Mouse (Mus musculus): ENCODE measurements around the gene Fzd7. TPM values are rescaled to one million over a fixed set of nuclear protein-coding genes. Genes with fewer than 3 reads are reported as not detected.
A peak's percentile ranks its signal among the peaks of the same experiment; 100 is the strongest.

Fzd7 gene
- polyA plus RNA-seq, 1 experiment from 2014 or later: 3.5 TPM

DNA sequence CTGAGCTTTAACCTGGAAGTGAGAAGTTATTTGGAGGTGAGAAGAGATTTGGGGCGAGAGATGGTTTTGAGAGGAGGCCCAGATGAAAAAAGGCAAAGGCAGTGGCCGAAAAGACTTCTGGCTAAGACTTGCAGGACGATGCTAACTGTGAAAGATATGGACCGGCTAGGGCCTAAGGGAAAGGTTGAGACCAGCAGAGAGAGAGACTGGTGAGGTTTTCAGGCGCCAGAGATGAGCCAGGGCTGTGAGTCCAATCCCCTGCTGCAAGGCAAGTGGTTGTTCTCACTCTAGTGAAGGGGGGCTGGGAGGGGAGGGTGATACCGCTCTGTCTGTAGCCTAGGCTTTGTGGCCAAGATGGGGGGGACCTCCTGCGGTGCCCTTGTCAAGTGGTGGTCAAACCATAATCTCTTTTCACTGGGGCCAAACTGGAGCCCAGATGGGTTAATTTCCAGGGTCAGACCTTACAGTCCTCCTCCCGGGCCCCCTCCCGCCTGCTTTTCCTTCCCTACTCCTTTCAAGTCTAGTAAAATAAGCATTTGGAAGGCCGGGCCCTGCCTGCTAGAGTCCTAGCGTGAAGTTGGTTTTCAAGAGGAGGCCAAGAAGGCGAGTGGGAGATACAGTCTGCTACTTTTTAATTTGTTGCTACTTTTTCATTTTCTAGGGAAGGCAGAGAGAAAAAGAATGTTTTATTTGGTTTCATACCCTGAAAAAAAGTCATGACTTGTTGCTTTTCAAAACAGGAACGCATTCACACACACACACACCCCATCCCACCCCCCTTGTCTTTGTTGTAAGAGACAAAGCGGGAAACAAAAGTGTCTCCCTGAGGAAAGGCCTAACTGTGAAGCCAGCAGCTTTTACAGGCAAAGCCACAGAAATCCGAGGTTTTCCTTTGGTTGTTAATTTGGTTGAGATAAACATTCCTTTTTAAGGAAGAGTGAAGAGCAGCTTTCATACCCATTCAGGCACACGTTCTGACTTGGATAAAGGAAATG, 2.9 kb downstream of the Fzd7 start:
- H3K4me1 ChIP-seq: peaks cover 64% of the 10 kb centered on the region
- peak overlapping the region; percentile 62 for H3K9ac ChIP-seq (replicated peaks)
- H3K9me3 ChIP-seq (replicated peaks): no peaks in the 10 kb centered on the region
- peak overlapping the region; percentile 95 for H3K4me2 ChIP-seq
- no peak for ATAC-seq (ENCODE audit: low FRiP score)
- H3K27me3 ChIP-seq (replicated peaks): peaks cover 2% of the 10 kb centered on the region; the same call in 1 of the 2 replicates
- peak overlapping the region; percentile 61 for H3K4me3 ChIP-seq (replicated peaks)
- H3K36me3 ChIP-seq: no peaks in the 10 kb centered on the region
- H3K27ac ChIP-seq (replicated peaks): peak overlapping the region; percentile 60
- WGBS: 12% methylated on average over 16 of the region's 16 CpGs

DNA sequence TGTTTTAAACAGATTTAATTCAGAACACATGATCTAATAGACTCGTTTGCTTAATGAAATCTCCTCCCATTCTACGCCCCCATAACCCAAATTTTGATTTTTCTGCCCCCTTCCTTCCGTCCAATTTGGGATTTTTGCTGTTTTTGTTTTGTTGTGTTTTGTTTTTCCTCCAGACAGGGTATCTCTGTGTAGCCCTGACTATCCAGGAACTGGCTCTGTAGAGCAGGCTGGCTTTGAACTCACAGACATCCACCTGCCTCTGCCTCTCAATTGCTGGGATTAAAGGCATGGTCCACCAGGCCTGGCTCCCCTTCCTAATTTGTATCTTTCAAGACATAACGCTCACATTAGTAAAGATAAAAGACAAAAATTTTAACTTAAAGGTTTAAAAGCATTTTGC, 3.6 kb downstream of the Fzd7 start:
- Histone ChIP-seq H3K9me3 (replicated peaks) (no peaks in the 10 kb centered on the region), H3K36me3 (no peaks in the 10 kb centered on the region), H3K4me2 (peak overlapping the region; percentile 95), H3K4me3 (replicated peaks) (peak overlapping the region; percentile 61), H3K27me3 (replicated peaks) (peaks cover 2% of the 10 kb centered on the region; the same call in 1 of the 2 replicates), H3K9ac (replicated peaks) (no peak overlapping the region), H3K4me1 (peaks cover 62% of the 10 kb centered on the region), H3K27ac (replicated peaks) (0 out of 2 replicates have a peak overlapping the region, but pooled peaks have one; percentile 60)
- 40% methylated on average over 4 of the region's 4 CpGs for WGBS
- ATAC-seq (ENCODE audit: low FRiP score): no peak

DNA sequence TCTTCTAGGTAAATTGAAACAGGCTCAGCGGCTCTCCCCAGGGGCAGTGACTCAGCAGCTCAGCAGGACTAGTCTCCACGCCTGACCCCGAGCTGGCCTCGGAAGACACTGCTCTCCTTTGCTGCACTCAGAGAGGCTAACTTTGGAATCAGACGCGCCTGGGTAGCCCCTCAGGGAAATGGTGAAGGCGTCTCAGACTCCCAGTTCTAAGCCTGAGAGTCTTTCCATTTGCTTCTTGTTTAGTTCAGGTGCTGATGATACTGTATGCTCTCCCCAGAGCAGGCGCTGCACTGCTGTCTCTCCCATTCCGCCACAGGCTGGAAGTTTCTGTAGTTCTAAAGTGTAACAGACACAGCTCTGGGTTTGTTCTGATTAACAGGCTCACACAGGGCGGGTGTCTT, 5.4 kb downstream of the Fzd7 start:
- H3K27me3 ChIP-seq (replicated peaks): no peaks in the 10 kb centered on the region; the same call in 1 of the 2 replicates
- no peak overlapping the region for H3K9ac ChIP-seq (replicated peaks)
- peak overlapping the region; percentile 41; the same call in 1 of the 2 replicates for H3K27ac ChIP-seq (replicated peaks)
- peaks cover 43% of the 10 kb centered on the region for H3K4me1 ChIP-seq
- 11% methylated on average over 10 of the region's 10 CpGs for WGBS
- H3K4me3 ChIP-seq (replicated peaks): peak overlapping the region; percentile 17; the same call in 1 of the 2 replicates
- H3K36me3 ChIP-seq: no peaks in the 10 kb centered on the region
- H3K4me2 ChIP-seq: peak overlapping the region; percentile 45
- ATAC-seq (ENCODE audit: low FRiP score): no peak
- no peaks in the 10 kb centered on the region for H3K9me3 ChIP-seq (replicated peaks)

DNA sequence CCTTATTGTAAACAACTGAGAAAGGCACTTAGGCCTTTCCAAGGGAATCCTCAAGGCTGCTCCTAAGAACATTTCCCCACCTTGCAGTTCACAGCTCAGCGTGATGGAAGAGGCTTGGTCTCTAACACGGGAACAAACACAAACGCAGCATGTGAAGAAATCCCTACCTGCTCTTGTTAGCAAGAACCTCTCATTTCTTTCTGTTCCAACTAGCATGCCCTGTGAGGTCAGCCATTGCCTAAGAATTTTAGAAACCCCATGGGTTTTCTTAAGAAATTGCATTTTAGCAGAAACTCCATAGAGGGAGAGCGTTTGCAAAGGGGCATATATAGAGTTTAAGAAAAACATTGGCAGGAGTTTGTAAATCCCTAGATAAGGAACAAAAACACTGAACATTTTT, 6.3 kb downstream of the Fzd7 start:
- H3K4me2 ChIP-seq: peak overlapping the region; percentile 45; the same call in 1 of the 2 replicates
- peaks cover 35% of the 10 kb centered on the region for H3K4me1 ChIP-seq
- no peak for ATAC-seq (ENCODE audit: low FRiP score)
- H3K9me3 ChIP-seq (replicated peaks): no peaks in the 10 kb centered on the region
- H3K27me3 ChIP-seq (replicated peaks): no peaks in the 10 kb centered on the region; the same call in 1 of the 2 replicates
- H3K27ac ChIP-seq (replicated peaks): no peak overlapping the region
- H3K36me3 ChIP-seq: no peaks in the 10 kb centered on the region
- no peak overlapping the region for H3K9ac ChIP-seq (replicated peaks)
- H3K4me3 ChIP-seq (replicated peaks): no peak overlapping the region
- WGBS: 48% methylated on average over 4 of the region's 4 CpGs

DNA sequence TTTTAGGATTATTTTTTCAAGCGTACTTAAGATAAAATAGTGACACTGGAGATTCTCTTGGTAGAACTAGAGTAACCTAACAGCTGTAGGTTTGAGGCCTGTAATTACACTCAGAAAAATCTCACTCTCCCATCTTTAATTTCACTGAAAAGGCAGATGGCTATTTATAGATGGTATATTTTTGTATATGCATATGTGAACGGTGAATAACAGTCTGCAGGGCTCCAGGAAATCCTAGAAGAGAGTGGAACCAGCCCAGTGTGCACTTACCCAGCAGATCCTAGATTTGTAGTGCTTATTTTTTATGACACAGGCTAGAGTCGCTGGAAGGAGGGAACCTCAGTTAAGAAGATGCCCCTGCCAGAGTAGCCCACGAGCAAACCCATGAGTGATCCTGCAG, 6.8 kb downstream of the Fzd7 start:
- Histone ChIP-seq H3K27ac (replicated peaks) (no peak overlapping the region), H3K4me3 (replicated peaks) (no peak overlapping the region), H3K9ac (replicated peaks) (no peak overlapping the region), H3K36me3 (no peaks in the 10 kb centered on the region), H3K9me3 (replicated peaks) (no peaks in the 10 kb centered on the region), H3K4me2 (no peak overlapping the region), H3K27me3 (replicated peaks) (no peaks in the 10 kb centered on the region; the same call in 1 of the 2 replicates), H3K4me1 (peaks cover 30% of the 10 kb centered on the region)
- WGBS: 57% methylated on average over 4 of the region's 4 CpGs
- ATAC-seq (ENCODE audit: low FRiP score): no peak

DNA sequence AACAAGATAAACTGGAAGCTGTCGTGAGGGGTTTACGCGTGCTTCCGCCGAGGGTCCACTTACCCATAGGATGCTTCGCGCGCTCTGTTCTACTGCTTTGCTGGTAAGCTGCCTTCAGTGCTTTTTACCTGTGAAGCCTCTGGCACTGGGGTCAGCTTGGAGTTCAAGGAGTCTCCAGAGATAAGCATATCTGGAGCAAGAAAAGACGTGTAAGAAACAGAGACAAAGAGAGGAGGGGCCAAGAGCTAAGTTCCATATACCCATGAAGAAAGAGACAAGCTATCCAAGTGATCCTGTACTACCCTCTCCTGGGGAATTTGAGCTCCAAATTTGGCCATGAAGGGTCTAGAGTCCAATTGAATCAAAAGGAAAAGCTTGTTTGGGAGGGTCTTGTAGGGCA, 9.3 kb downstream of the Fzd7 start:
- Histone ChIP-seq H3K27me3 (replicated peaks) (no peaks in the 10 kb centered on the region), H3K4me3 (replicated peaks) (no peak overlapping the region), H3K27ac (replicated peaks) (no peak overlapping the region), H3K4me2 (no peak overlapping the region), H3K9me3 (replicated peaks) (no peaks in the 10 kb centered on the region), H3K4me1 (peaks cover 14% of the 10 kb centered on the region), H3K36me3 (no peaks in the 10 kb centered on the region), H3K9ac (replicated peaks) (no peak overlapping the region)
- 87% methylated on average over 9 of the region's 9 CpGs for WGBS
- ATAC-seq (ENCODE audit: low FRiP score): no peak

DNA sequence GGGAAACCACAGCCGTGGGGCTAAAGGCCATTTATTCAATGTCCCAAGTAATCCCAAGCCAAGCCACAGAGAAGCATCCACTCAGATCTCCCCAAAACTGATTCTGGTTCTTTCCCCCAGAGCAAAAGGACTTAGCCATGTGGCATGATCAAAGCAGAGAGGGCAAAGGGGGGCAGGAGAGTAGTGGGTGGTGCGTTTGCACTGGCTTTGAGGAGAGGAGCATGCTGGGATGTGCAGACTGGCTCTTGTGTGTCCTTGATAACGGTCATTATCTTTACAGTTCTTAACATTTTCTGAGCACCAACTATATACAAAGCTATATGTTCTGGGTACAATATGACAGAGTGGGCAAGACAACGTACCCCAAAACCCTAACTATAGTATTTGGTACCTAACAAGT, 10.2 kb downstream of the Fzd7 start:
- Histone ChIP-seq H3K9ac (replicated peaks) (no peak overlapping the region), H3K4me2 (no peak overlapping the region), H3K4me3 (replicated peaks) (no peak overlapping the region), H3K9me3 (replicated peaks) (no peaks in the 10 kb centered on the region), H3K27ac (replicated peaks) (no peak overlapping the region), H3K27me3 (replicated peaks) (no peaks in the 10 kb centered on the region), H3K36me3 (no peaks in the 10 kb centered on the region), H3K4me1 (peaks cover 9% of the 10 kb centered on the region)
- WGBS: 69% methylated on average over 4 of the region's 4 CpGs
- no peak for ATAC-seq (ENCODE audit: low FRiP score)

DNA sequence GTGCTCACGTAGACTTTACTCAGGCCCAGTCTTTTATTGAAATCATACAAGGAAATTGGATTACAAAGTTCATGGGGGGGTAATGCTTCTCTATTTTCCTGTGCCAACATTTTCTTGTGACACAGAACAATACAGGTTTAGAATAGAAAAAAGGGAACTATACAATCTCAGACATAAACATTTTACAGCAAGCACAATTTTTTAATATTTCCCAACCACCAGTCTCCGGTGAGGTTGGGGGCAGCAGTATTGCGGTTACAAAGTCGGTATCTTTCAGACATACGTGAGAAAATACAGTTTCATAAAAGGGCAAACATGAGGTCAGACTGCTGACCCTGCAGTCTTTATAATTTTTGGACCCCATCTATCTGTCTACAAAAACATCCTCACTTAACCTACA, 13.7 kb downstream of the Fzd7 start:
- Histone ChIP-seq H3K9ac (replicated peaks) (no peak overlapping the region), H3K4me3 (replicated peaks) (no peak overlapping the region), H3K27me3 (replicated peaks) (no peaks in the 10 kb centered on the region), H3K9me3 (replicated peaks) (no peaks in the 10 kb centered on the region), H3K36me3 (no peaks in the 10 kb centered on the region), H3K27ac (replicated peaks) (no peak overlapping the region), H3K4me2 (no peak overlapping the region), H3K4me1 (no peaks in the 10 kb centered on the region)
- ATAC-seq (ENCODE audit: low FRiP score): no peak
- 98% methylated on average over 5 of the region's 5 CpGs for WGBS

DNA sequence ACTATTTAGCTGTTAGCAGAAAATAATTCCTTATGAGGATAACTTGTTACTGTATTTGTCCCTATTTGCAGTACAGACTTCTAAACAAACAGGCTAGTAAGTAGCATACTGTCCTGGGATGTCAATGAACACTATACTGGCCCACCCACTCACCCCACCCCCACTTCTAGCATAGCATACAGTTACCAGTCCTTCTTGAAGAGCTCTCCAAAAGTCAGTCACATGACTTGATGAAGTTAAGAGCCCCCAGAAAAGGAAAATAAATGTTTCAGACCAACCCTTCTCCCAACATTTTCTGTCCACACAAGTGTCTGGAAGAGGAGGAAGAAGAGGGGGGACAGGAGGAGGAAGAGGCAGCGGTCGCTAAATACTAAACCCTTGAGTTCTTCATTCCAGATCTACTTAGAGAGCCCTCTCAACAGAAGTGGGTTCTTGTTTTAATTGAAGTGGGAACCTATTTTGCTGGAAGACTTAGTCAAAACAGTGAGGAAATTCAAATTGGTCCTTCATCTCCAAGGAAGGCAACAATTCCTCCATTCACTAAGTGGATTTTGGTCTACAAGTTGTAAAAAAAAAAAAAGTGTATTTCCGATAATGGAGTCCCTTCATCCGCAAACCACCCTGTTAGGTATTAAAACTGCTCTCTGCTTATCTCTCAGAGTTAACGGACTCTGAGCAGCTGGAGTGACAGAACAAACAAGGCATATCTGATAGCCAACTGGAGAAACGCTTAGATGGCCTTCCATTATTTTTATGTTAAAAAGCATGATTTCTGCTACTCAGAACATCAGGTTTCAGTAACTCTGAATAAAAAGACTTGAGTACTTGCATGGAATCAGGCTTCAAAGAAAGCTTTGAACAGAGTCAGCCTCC, 15.8 kb downstream of the Fzd7 start:
- no peaks in the 10 kb centered on the region for H3K36me3 ChIP-seq
- H3K9ac ChIP-seq (replicated peaks): no peak overlapping the region
- H3K4me1 ChIP-seq: no peaks in the 10 kb centered on the region
- H3K27ac ChIP-seq (replicated peaks): no peak overlapping the region
- no peak overlapping the region for H3K4me3 ChIP-seq (replicated peaks)
- no peak overlapping the region for H3K4me2 ChIP-seq
- WGBS: 85% methylated on average over 6 of the region's 6 CpGs
- ATAC-seq (ENCODE audit: low FRiP score): no peak
- no peaks in the 10 kb centered on the region for H3K9me3 ChIP-seq (replicated peaks)
- no peaks in the 10 kb centered on the region for H3K27me3 ChIP-seq (replicated peaks)

DNA sequence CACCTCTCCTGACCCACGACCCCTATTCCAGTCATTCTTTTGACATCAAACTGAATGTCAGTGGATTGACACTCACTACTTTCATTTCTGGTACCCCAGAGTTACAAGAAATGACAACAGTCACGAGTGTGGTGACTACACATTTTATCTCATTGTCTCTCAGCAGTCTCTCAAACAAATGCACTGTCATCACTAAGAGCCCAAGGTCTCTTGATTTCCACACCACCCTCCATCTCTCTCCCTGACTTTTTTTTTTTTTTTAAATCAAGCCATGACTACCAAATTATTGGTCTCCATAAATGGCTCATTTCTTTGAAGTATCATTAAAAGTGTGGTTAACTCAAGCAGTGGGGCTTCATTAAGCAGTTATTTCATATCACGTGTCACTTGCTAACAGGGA, 17.1 kb downstream of the Fzd7 start:
- ATAC-seq (ENCODE audit: low FRiP score): no peak
- 91% methylated on average over 3 of the region's 3 CpGs for WGBS
- no peaks in the 10 kb centered on the region for H3K36me3 ChIP-seq
- no peak overlapping the region for H3K27ac ChIP-seq (replicated peaks)
- no peak overlapping the region for H3K4me3 ChIP-seq (replicated peaks)
- H3K27me3 ChIP-seq (replicated peaks): no peaks in the 10 kb centered on the region
- H3K4me1 ChIP-seq: no peaks in the 10 kb centered on the region
- no peak overlapping the region for H3K4me2 ChIP-seq
- no peak overlapping the region for H3K9ac ChIP-seq (replicated peaks)
- H3K9me3 ChIP-seq (replicated peaks): no peaks in the 10 kb centered on the region

DNA sequence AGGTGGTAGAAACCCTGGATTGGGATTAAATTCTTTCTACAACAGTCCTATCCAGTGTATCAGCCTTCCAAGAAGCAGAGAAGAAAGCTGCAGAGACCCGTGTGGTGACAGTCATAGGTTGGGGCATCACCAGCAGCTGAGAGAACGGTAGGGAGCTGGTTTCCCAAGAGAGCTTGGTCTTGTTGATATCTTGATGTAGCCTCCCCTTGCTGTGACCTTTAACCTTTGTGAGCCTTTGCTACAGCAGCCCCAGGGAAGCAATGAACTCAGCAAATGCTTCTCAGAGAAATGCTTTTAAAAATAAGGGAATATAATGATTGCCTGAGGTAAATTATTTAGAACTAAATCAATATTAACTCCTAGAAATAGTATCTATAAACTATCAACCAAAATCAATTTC, 20.1 kb downstream of the Fzd7 start:
- H3K36me3 ChIP-seq: no peaks in the 10 kb centered on the region
- H3K27me3 ChIP-seq (replicated peaks): no peaks in the 10 kb centered on the region
- H3K27ac ChIP-seq (replicated peaks): no peak overlapping the region
- no peak overlapping the region for H3K9ac ChIP-seq (replicated peaks)
- no peak overlapping the region for H3K4me3 ChIP-seq (replicated peaks)
- no peak overlapping the region for H3K4me2 ChIP-seq
- no peaks in the 10 kb centered on the region for H3K4me1 ChIP-seq
- ATAC-seq (ENCODE audit: low FRiP score): no peak
- WGBS: 83% methylated on average over 2 of the region's 2 CpGs
- H3K9me3 ChIP-seq (replicated peaks): no peaks in the 10 kb centered on the region
